Mouse (Mus musculus) midbrain, postnatal 0 days (tissue): ENCODE data around the gene Bcl2a1a. TPM values are rescaled to one million over a fixed set of nuclear protein-coding genes. Genes with fewer than 3 reads are reported as not detected.
"Not testable (repeated sequence)": the region's sequence is repeated elsewhere in the genome, so short reads cannot be mapped to it uniquely, and the experiment has no call there.

Experiments
- ATAC-seq: fragments of 200-750 bp; cut with Nextera tagmentation; 2 replicates; pipeline ENCODE4 v1.8.0; 2017; ENCODE audit warnings: moderate number of reproducible peaks, mild to moderate bottlenecking, moderate TSS enrichment, moderate library complexity; ENCODE audit not compliant: low FRiP score
- DNase-seq: peaks from one replicate; pipeline ENCODE4 v3.0.0-alpha.2; 2015; ENCODE audit warnings: low spot score
- H3K27ac ChIP-seq: fragments of 300-500 bp; sonication (generic); 2 replicates; pipeline ENCODE4 v1.5.1; 2014; ENCODE audit warnings: low read depth, mild to moderate bottlenecking, low read length, mixed read lengths
- H3K27me3 ChIP-seq: fragments of 300-500 bp; sonication (generic); 2 replicates; pipeline ENCODE4 v1.6.1; 2014; ENCODE audit warnings: low read length, control low read depth, mixed read lengths; ENCODE audit not compliant: insufficient read depth
- H3K36me3 ChIP-seq: fragments of 300-500 bp; sonication (generic); 2 replicates; pipeline ENCODE4 v1.6.1; 2014; ENCODE audit warnings: low read length, control low read depth, mixed read lengths; ENCODE audit not compliant: insufficient read depth
- H3K4me1 ChIP-seq: fragments of 300-500 bp; sonication (generic); 2 replicates; pipeline ENCODE4 v1.6.1; 2014; ENCODE audit warnings: mild to moderate bottlenecking, control low read depth, antibody characterized with exemption, low read length, mixed read lengths; ENCODE audit not compliant: insufficient read depth
- H3K4me2 ChIP-seq: fragments of 300-500 bp; sonication (generic); 2 replicates; pipeline ENCODE4 v1.6.1; 2014; ENCODE audit warnings: low read depth, mild to moderate bottlenecking, low read length, mixed read lengths; ENCODE audit not compliant: poor library complexity, severe bottlenecking
- H3K4me3 ChIP-seq: fragments of 300-500 bp; sonication (generic); 2 replicates; pipeline ENCODE4 v1.5.1; 2014; ENCODE audit warnings: low read depth, mild to moderate bottlenecking, low read length, moderate library complexity
- H3K9ac ChIP-seq: fragments of 300-500 bp; sonication (generic); replicated peaks from 2 replicates; pipeline ENCODE4 v1.6.1; 2014; ENCODE audit warnings: mild to moderate bottlenecking, low read length, moderate library complexity, mixed read lengths; ENCODE audit not compliant: poor library complexity, severe bottlenecking
- H3K9me3 ChIP-seq: fragments of 300-500 bp; sonication (generic); 2 replicates; pipeline ENCODE4 v1.6.1; 2016; ENCODE audit warnings: low read length, control low read depth
- CTCF ChIP-seq: IDR thresholded peaks from 2 replicates; pipeline ENCODE4 v1.5.1; 2016; ENCODE audit warnings: antibody characterized with exemption, mild to moderate bottlenecking
- WGBS: fragments of 180-500 bp; shearing (Covaris S2); extraction: QIAGEN DNeasy Blood & Tissue Kit; methylation state at CpG from one replicate; pipeline ENCODE4 v1.1.7; 2014; 5-methylcytosine and 5-hydroxymethylcytosine counted together
- polyA plus RNA-seq: library from polyadenylated mRNA; unstranded; fragments of >200 nt; fragmentation: Nextera tagmentation; extraction: Ambion mirVana; gene quantifications from 2 replicates; pipeline ENCODE4 v1.2.1, GENCODE M21; 2015
- total RNA-seq: library from RNA; depleted of rRNA; stranded (reverse); fragments of >200 nt; gene quantifications from 2 replicates; pipeline ENCODE4 v1.2.3, GENCODE M21; 2014; rRNA removed

The Bcl2a1a gene
- total RNA-seq: not detected in 2 replicates
- 0.28 TPM in 1 of 2 replicates, not detected in the other for polyA plus RNA-seq

- not testable (repeated sequence) for DNase-seq
- 93% methylated on average over 5 of the region's 5 CpGs for WGBS
Measured at GRCm38 (mm10) chr9:88956670-88957153, at the start of gene Bcl2a1a. Gene Bcl2a1a, plus strand, starts transcription at chr9:88956900.

GRCm38 (mm10) chr9:88916576-88916975 lies 40.1 kb upstream of the Bcl2a1a start:
- 87% methylated on average over 4 of the region's 5 CpGs for WGBS
- ATAC-seq, H3K9ac ChIP-seq: not testable (repeated sequence)

More at GRCm38 (mm10) chr9:88956670-88957153, at the start of gene Bcl2a1a:
- H3K4me1 ChIP-seq, ATAC-seq, H3K4me2 ChIP-seq, H3K27me3 ChIP-seq, H3K9ac ChIP-seq, H3K4me3 ChIP-seq, H3K9me3 ChIP-seq, H3K27ac ChIP-seq, H3K36me3 ChIP-seq: not testable (repeated sequence)

GRCm38 (mm10) chr9:88938312-88938711 lies 18.4 kb upstream of the Bcl2a1a start:
- 14% methylated on average over 1 of the region's 3 CpGs for WGBS
- ATAC-seq: peak; percentile 56; the same call in 1 of the 2 replicates
- not testable (repeated sequence) for H3K27ac ChIP-seq

More at GRCm38 (mm10) chr9:88916576-88916975, 40.1 kb upstream of the Bcl2a1a start:
- DNase-seq, H3K27ac ChIP-seq, H3K4me1 ChIP-seq, H3K4me2 ChIP-seq, H3K27me3 ChIP-seq, H3K9me3 ChIP-seq, H3K4me3 ChIP-seq, H3K36me3 ChIP-seq: not testable (repeated sequence)

GRCm38 (mm10) chr9:88951466-88951865 lies 5.2 kb upstream of the Bcl2a1a start:
- H3K36me3 ChIP-seq, DNase-seq, H3K27me3 ChIP-seq, H3K9me3 ChIP-seq, H3K9ac ChIP-seq, H3K4me1 ChIP-seq, H3K4me2 ChIP-seq, H3K27ac ChIP-seq, ATAC-seq, H3K4me3 ChIP-seq: not testable (repeated sequence)

More at GRCm38 (mm10) chr9:88938312-88938711, 18.4 kb upstream of the Bcl2a1a start:
- peak; percentile 28 for TF ChIP-seq CTCF
- not testable (repeated sequence) for H3K4me1 ChIP-seq, H3K4me3 ChIP-seq, H3K27me3 ChIP-seq, H3K9me3 ChIP-seq, H3K36me3 ChIP-seq, H3K9ac ChIP-seq, DNase-seq, H3K4me2 ChIP-seq

GRCm38 (mm10) chr9:88953151-88953550 lies 3.5 kb upstream of the Bcl2a1a start:
- DNase-seq, H3K36me3 ChIP-seq, H3K4me2 ChIP-seq, ATAC-seq, H3K27ac ChIP-seq, H3K9me3 ChIP-seq, H3K9ac ChIP-seq, H3K27me3 ChIP-seq, H3K4me1 ChIP-seq, H3K4me3 ChIP-seq: not testable (repeated sequence)

- not testable (repeated sequence) for H3K36me3 ChIP-seq, DNase-seq, H3K4me3 ChIP-seq, H3K27ac ChIP-seq, H3K9ac ChIP-seq, H3K4me1 ChIP-seq, H3K4me2 ChIP-seq, H3K9me3 ChIP-seq, H3K27me3 ChIP-seq, ATAC-seq
- WGBS: no CpG with 5 or more reads among the region's 1 CpGs
Measured at GRCm38 (mm10) chr9:88955224-88955623, 1.5 kb upstream of the Bcl2a1a start.

- 94% methylated on average over 2 of the region's 4 CpGs for WGBS
- not testable (repeated sequence) for H3K27ac ChIP-seq, H3K4me2 ChIP-seq, H3K9me3 ChIP-seq, H3K4me3 ChIP-seq, H3K27me3 ChIP-seq, H3K9ac ChIP-seq, DNase-seq, ATAC-seq, H3K4me1 ChIP-seq, H3K36me3 ChIP-seq
Measured at GRCm38 (mm10) chr9:88956035-88956434, 665 bp upstream of the Bcl2a1a start.
